Mouse (Mus musculus) embryonic fibroblast, embryonic 13.5 days (primary cell): ENCODE data around the gene Syna.

Experiments
- CTCF ChIP-seq: IDR thresholded peaks from 2 replicates; pipeline ENCODE4 v1.5.1; 2011; ENCODE audit warnings: mild to moderate bottlenecking, control low read depth, low read length, moderate library complexity, borderline replicate concordance; ENCODE audit not compliant: insufficient read depth
- POLR2A ChIP-seq: IDR thresholded peaks from 2 replicates; pipeline ENCODE4 v1.6.1; 2011; ENCODE audit warnings: low read depth, mild to moderate bottlenecking, control low read depth, low read length, moderate library complexity

GRCm38 (mm10) chr5:134607121-134607520 is 47.1 kb upstream of the Syna start:
- TF ChIP-seq POLR2A (peak; percentile 24; the same call in 1 of the 2 replicates), CTCF (no peak)
